Mouse (Mus musculus) midbrain, postnatal 0 days (tissue): Measurements from ENCODE around the gene Vmn1r16. TPM values are rescaled to one million over a fixed set of nuclear protein-coding genes. Genes with fewer than 3 reads are reported as not detected.

ENCODE experiments used
- ATAC-seq: fragments of 200-750 bp; cut with Nextera tagmentation; 2 replicates; pipeline ENCODE4 v1.8.0; 2017; ENCODE audit warnings: moderate number of reproducible peaks, mild to moderate bottlenecking, moderate TSS enrichment, moderate library complexity; ENCODE audit not compliant: low FRiP score
- DNase-seq: peaks from one replicate; pipeline ENCODE4 v3.0.0-alpha.2; 2015; ENCODE audit warnings: low spot score
- H3K27ac ChIP-seq: fragments of 300-500 bp; sonication (generic); 2 replicates; pipeline ENCODE4 v1.5.1; 2014; ENCODE audit warnings: low read depth, mild to moderate bottlenecking, low read length, mixed read lengths
- H3K27me3 ChIP-seq: fragments of 300-500 bp; sonication (generic); 2 replicates; pipeline ENCODE4 v1.6.1; 2014; ENCODE audit warnings: low read length, control low read depth, mixed read lengths; ENCODE audit not compliant: insufficient read depth
- H3K36me3 ChIP-seq: fragments of 300-500 bp; sonication (generic); 2 replicates; pipeline ENCODE4 v1.6.1; 2014; ENCODE audit warnings: low read length, control low read depth, mixed read lengths; ENCODE audit not compliant: insufficient read depth
- H3K4me1 ChIP-seq: fragments of 300-500 bp; sonication (generic); 2 replicates; pipeline ENCODE4 v1.6.1; 2014; ENCODE audit warnings: mild to moderate bottlenecking, control low read depth, antibody characterized with exemption, low read length, mixed read lengths; ENCODE audit not compliant: insufficient read depth
- H3K4me2 ChIP-seq: fragments of 300-500 bp; sonication (generic); 2 replicates; pipeline ENCODE4 v1.6.1; 2014; ENCODE audit warnings: low read depth, mild to moderate bottlenecking, low read length, mixed read lengths; ENCODE audit not compliant: poor library complexity, severe bottlenecking
- H3K4me3 ChIP-seq: fragments of 300-500 bp; sonication (generic); 2 replicates; pipeline ENCODE4 v1.5.1; 2014; ENCODE audit warnings: low read depth, mild to moderate bottlenecking, low read length, moderate library complexity
- H3K9ac ChIP-seq: fragments of 300-500 bp; sonication (generic); replicated peaks from 2 replicates; pipeline ENCODE4 v1.6.1; 2014; ENCODE audit warnings: mild to moderate bottlenecking, low read length, moderate library complexity, mixed read lengths; ENCODE audit not compliant: poor library complexity, severe bottlenecking
- H3K9me3 ChIP-seq: fragments of 300-500 bp; sonication (generic); 2 replicates; pipeline ENCODE4 v1.6.1; 2016; ENCODE audit warnings: low read length, control low read depth
- CTCF ChIP-seq: IDR thresholded peaks from 2 replicates; pipeline ENCODE4 v1.5.1; 2016; ENCODE audit warnings: antibody characterized with exemption, mild to moderate bottlenecking
- WGBS: fragments of 180-500 bp; shearing (Covaris S2); extraction: QIAGEN DNeasy Blood & Tissue Kit; methylation state at CpG from one replicate; pipeline ENCODE4 v1.1.7; 2014; 5-methylcytosine and 5-hydroxymethylcytosine counted together
- polyA plus RNA-seq: library from polyadenylated mRNA; unstranded; fragments of >200 nt; fragmentation: Nextera tagmentation; extraction: Ambion mirVana; gene quantifications from 2 replicates; pipeline ENCODE4 v1.2.1, GENCODE M21; 2015
- total RNA-seq: library from RNA; depleted of rRNA; stranded (reverse); fragments of >200 nt; gene quantifications from 2 replicates; pipeline ENCODE4 v1.2.3, GENCODE M21; 2014; rRNA removed

The Vmn1r16 gene
- total and polyA plus RNA-seq, 2 experiments from 2014 or later: not detected

DNA sequence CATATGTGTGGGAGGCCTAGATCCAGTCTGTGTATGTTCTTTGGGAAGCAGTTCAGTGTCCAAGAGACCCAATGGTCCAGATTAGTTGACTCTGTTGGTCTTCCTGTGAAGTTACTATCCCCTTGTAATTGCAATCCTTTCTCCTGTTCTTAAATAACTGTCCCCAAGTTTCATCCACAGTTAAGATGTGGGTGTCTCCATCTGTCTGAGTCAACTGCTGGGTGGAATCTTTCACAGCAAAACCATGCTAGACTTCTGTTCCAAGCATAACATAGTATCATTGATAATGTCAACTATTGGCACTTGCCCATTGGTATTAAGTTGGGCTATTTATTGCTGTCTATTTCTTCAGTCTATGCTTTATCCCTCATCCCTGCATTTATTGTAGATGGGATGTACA is 50.3 kb downstream of the Vmn1r16 start:
- no peak for DNase-seq
- H3K4me1 ChIP-seq: no peaks in the 10 kb centered on the region
- H3K4me3 ChIP-seq: no peak overlapping the region
- H3K9me3 ChIP-seq: no peaks in the 10 kb centered on the region
- no peaks in the 10 kb centered on the region for H3K36me3 ChIP-seq
- no peak overlapping the region for H3K9ac ChIP-seq
- no peak for ATAC-seq
- no peak for TF ChIP-seq CTCF
- no peak overlapping the region for H3K27ac ChIP-seq
- no peaks in the 10 kb centered on the region for H3K27me3 ChIP-seq
- H3K4me2 ChIP-seq: no peak overlapping the region

DNA sequence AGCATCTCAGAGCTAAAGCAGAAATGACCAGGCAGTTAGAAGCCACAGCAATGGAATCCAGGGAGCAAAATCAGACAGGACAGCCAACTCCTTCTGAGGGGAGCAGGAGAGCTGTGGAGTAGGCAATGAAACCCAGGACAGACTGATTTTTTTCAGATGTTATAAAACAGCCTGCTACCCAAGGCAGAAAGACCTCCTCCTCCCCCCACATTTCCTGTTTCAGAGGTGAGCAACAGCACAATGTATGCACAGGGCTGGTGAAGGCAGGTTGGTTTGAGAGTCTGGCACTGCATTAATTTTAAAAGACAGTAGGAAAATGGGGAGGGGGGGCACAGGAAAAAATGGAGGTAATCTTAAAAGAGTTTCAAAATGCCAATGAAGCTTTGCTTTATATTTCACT is 56.8 kb downstream of the Vmn1r16 start:
- no peak for TF ChIP-seq CTCF
- DNase-seq (no peak), ATAC-seq (no peak)
- Histone ChIP-seq H3K9ac (no peak overlapping the region), H3K4me2 (no peak overlapping the region), H3K36me3 (no peaks in the 10 kb centered on the region), H3K4me1 (no peaks in the 10 kb centered on the region), H3K27ac (no peak overlapping the region), H3K4me3 (no peak overlapping the region), H3K27me3 (no peaks in the 10 kb centered on the region), H3K9me3 (no peaks in the 10 kb centered on the region)

DNA sequence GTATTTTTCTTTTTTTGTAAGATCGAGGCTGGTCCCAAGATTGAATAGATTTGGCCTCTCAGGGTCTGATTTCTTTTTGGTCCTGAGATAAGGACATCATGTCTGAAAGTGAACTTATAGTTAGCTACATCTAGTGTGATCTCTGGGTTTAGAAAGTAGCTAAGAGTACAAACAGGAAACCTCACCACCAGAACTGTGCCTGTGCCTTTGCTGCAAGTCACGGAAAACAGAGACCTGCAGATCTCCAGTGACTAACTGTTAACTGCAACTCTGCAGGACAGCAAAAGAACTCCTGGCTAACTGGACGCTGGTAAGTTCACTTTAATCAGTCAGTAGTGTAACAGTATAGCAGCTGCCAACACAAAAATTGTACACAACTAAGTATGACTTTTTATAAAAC is 57.4 kb downstream of the Vmn1r16 start:
- TF ChIP-seq CTCF: no peak

More for the DNA sequence above, 57.4 kb downstream of the Vmn1r16 start:
- H3K4me1 ChIP-seq: no peaks in the 10 kb centered on the region
- H3K36me3 ChIP-seq: no peaks in the 10 kb centered on the region
- DNase-seq (no peak), ATAC-seq (no peak)
- H3K4me2 ChIP-seq: no peak overlapping the region
- H3K27ac ChIP-seq: no peak overlapping the region
- no peaks in the 10 kb centered on the region for H3K9me3 ChIP-seq
- 74% methylated on average over 3 of the region's 3 CpGs for WGBS
- H3K27me3 ChIP-seq: no peaks in the 10 kb centered on the region
- H3K4me3 ChIP-seq: no peak overlapping the region
- no peak overlapping the region for H3K9ac ChIP-seq

Other genes with a start within 250 kb of the Vmn1r16 start
- not detected in 2 replicates for gene Vmn1r10, start 220.0 kb downstream of the Vmn1r16 start, total RNA-seq
- gene Vmn1r10, start 220.0 kb downstream of the Vmn1r16 start, polyA plus RNA-seq: not detected in 2 replicates
- gene Vmn1r11, start 196.0 kb downstream of the Vmn1r16 start, total RNA-seq: not detected in 2 replicates
- gene Vmn1r11, start 196.0 kb downstream of the Vmn1r16 start, polyA plus RNA-seq: not detected in 2 replicates
- not detected in 2 replicates for gene Vmn1r12, start 172.6 kb downstream of the Vmn1r16 start, total RNA-seq
- gene Vmn1r12, start 172.6 kb downstream of the Vmn1r16 start, polyA plus RNA-seq: not detected in 2 replicates
- gene Vmn1r13, start 126.2 kb downstream of the Vmn1r16 start, total RNA-seq: not detected in 2 replicates
- gene Vmn1r13, start 126.2 kb downstream of the Vmn1r16 start, polyA plus RNA-seq: not detected in 2 replicates
- gene Vmn1r14, start 97.8 kb downstream of the Vmn1r16 start, total RNA-seq: not detected in 2 replicates
- gene Vmn1r14, start 97.8 kb downstream of the Vmn1r16 start, polyA plus RNA-seq: not detected in 2 replicates
- not detected in 2 replicates for gene Vmn1r15, start 71.5 kb downstream of the Vmn1r16 start, total RNA-seq
- gene Vmn1r15, start 71.5 kb downstream of the Vmn1r16 start, polyA plus RNA-seq: not detected in 2 replicates
- gene Vmn1r17, start 34.2 kb upstream of the Vmn1r16 start, total RNA-seq: not detected in 2 replicates
- not detected in 2 replicates for gene Vmn1r17, start 34.2 kb upstream of the Vmn1r16 start, polyA plus RNA-seq
- gene Vmn1r18, start 66.3 kb upstream of the Vmn1r16 start, total RNA-seq: not detected in 2 replicates
- not detected in 2 replicates for gene Vmn1r18, start 66.3 kb upstream of the Vmn1r16 start, polyA plus RNA-seq
- not detected in 2 replicates for gene Vmn1r19, start 74.3 kb upstream of the Vmn1r16 start, total RNA-seq
- not detected in 2 replicates for gene Vmn1r19, start 74.3 kb upstream of the Vmn1r16 start, polyA plus RNA-seq
- gene Vmn1r20, start 99.4 kb upstream of the Vmn1r16 start, total RNA-seq: not detected in 2 replicates
- not detected in 2 replicates for gene Vmn1r20, start 99.4 kb upstream of the Vmn1r16 start, polyA plus RNA-seq
- 17.7 and 17.9 TPM in 2 replicates for gene Ppm1k, start 206.0 kb upstream of the Vmn1r16 start, total RNA-seq
- 6.5 and 7.0 TPM in 2 replicates for gene Ppm1k, start 206.0 kb upstream of the Vmn1r16 start, polyA plus RNA-seq